Mouse (Mus musculus) lung, postnatal 14 days (tissue): ENCODE measurements at regions not wholly inside any gene's neighbourhood (a gene's known extent, or its start where the extent isn't known, plus 50 kb on each side); places are given as distances from the start of the nearest gene placed in this dataset.

ENCODE experiments used
- DNase-seq: peaks from one replicate; pipeline ENCODE4 v3.0.0; 2021

DNA sequence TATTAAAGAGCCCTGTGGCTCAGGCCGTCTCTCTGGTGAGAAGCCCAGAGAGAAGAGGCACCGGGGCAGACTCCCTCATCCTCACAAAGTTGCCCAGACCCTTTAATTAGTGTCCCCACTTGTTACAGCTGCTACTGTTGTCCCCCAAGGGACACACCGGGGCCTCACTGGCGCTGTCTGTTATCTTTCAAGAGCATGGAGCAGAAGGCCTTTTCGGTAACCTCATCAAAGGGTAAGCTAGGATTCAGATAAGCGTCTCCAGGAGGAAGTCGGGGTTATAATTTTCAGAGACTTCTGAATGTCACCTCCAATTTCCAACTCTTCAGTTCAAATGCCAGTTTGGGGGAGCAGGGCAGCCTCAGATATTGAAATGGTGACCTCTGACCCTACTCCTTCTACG, 135.3 kb downstream of the Gm4791 start:
- DNase-seq, result no peak

DNA sequence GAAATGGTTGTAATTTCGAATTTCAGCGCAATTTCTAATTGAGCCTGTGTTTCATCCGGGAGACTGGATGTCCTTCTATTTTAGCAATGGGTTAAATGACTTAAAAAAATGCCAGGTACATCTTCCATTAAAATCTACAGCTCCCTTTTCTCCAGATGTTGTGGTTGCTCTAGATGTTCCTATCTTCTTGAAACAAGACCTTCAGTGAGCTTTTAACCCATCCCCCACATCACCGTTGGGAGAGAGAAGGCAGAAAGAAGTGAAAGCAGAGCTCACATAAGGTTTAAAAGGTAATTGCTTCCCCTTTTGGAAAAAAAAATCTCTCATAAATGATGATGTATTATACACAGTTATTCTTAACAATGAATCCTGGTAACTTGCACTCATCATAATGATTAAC, 135.9 kb downstream of the Gm4791 start:
- no peak for DNase-seq

DNA sequence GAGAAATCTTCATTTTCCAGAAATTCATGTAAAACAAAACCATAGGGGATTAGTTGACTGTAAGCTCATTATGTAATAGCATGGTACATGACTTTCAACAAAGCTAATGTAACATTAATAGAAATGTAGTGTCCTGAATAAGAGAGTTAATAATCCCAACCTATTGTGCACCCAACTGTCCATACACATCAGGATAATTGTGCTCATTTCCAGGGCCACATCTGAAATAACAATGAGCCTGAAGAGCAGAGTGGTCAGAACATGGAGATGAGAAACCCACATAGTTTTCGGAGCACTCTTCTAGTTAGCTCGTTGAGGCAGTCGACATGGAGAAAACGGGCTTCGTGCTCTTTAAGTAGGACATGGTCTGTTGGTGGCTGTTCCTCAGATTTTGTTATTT, 138.1 kb downstream of the Gm4791 start:
- no peak for DNase-seq

DNA sequence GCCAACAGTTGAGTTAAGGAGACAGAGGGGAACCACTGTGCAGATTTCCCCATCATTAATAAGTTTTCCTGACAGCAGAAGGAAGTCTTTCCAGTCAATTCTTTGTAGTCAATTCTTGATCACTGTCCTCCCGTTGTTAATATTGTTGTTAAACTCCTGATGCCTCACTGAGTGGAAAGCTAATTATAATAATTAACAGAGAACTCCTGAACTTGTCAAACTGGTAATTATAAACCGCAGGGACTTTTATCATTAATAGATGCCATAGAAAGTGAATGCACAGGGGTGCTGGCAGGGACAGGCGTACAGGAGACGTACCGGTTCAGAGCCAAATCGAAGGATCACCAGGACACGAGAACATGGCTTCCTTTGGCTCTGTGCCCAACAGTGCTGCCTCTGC, 154.9 kb downstream of the Gm4791 start:
- no peak for DNase-seq

DNA sequence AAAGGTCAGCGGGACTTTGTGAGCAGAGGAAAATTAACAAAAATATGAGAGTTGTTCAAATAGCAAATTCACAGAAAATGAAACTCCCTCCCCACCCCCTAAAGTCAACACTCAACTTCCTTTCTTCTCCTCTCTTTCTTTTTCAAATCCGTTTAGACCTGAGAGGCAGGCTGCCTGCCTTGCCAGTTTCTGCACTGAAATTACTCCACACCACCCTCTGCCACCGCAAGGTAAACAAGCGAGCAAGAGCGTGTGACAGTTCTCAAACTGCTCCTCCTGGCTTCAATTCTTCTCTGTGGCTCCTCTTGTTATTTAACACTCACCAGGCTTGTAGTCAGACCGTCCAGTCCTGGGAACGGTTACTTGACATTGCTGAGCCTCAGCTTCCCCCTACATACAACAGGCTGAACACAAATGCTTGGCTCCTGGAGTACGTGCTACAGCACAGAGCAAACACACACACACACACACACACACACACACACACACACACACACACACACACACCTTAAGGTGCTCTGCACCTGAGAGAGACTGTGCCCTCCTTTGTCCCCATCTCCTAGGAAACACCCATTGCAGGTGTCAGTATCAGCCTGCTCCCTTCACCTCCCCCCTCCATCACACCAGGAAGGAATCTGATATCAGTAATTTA, 167.1 kb downstream of the Gm4791 start:
- peak; percentile 8 for DNase-seq

DNA sequence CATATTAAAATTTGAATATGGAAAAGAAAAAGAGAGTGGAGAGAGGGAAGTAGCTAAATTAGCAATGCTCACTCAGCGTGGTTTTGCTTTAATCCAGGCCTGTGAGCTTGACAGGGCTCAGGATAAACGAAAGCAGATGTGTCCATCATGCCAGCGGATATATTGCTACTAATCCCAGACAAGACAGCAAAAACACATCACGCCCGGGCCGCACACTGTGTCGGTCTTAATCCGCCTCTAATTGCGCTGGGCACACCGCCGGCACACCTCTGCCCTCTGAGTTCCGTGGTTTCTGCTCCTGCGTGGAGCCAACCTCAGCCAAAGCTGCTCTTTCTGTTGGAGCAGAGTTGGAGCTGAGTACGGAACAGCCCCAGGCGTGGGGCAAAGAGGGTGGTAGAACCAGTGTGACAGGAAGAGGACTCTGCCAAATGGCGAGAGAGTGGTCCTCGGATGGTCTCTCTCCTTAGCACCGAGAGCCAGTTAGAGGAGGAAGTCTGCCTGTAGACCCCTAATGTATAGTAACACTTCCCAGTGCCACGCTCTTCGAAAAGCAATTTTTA, 169.2 kb downstream of the Gm4791 start:
- no peak for DNase-seq

DNA sequence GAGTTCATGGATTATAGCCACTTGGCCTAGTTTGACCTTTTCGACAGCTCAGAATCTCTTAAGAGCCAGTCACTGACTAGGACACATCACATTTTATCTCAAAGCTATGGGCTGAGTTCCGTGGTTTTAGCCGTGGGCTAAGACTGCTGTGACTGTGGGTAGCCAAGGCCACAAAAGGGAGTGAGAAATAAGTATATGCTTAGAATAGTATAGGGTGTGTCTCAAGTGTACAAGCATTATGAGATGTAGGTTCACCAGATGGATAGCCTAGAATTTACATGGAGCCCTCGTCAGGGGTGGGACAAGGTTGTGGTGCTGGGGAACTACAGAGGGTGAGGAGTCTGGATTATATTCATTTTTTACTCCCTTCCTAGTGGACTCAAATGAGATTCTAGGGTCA, 177.5 kb downstream of the Gm4791 start:
- no peak for DNase-seq

DNA sequence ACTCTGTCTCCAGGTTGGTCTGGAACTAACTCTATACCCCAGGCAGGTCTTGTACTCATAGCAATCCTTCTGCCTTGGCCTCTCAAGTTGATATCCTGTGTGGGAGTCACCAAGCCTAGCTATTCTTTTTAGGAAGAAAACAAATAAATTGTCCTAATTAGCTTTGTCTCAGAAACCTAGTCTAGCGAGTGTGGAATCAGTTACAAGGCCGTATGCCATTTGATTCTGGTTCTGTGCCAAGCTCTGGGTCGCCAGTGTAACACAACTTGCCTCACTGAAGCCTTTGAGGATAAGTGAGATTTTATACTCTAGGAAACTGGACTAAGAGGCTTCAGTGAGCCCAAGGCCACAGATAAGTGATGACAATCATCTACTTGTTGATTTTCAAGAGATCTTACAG, 219.6 kb downstream of the Gm4791 start:
- DNase-seq, result no peak

DNA sequence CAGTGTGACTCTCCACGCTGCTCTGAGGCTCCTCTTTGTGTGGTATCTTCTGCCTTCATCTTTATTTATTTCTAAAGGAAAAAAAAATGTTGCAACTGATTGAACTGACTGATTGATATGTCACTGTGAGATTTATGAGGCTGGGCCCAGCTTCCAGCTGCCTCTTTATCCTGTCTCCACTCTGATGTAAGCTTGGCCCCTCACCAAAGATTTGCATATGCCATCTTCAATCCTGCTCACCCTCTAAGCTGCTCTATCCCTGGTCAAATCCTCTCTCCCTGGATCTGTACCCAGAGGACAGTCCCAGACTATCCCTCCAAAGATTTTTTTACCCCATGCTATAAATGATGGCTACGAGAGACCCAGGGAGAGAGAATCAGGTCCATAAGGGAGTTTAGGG, 225.0 kb downstream of the Gm4791 start:
- peak; percentile 3 for DNase-seq

DNA sequence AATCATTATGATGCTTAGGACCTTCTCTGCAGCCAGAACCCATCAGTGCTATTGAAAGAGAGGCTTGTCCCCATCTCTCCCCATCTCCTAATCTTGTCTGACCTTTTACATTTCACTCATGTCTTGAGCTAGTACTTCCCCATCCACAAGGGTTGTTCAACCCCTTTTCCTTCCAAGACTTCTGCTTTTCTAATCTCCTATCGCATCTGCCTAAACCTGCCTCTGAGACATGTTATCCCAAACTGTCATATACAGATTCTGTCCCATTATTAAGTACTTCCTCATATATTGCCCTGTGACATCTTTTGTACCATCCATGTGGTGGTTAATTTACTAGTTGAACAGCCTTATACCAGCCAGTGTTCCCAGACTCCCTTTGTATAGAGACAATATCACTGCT, 225.7 kb downstream of the Gm4791 start:
- DNase-seq, result no peak

DNA sequence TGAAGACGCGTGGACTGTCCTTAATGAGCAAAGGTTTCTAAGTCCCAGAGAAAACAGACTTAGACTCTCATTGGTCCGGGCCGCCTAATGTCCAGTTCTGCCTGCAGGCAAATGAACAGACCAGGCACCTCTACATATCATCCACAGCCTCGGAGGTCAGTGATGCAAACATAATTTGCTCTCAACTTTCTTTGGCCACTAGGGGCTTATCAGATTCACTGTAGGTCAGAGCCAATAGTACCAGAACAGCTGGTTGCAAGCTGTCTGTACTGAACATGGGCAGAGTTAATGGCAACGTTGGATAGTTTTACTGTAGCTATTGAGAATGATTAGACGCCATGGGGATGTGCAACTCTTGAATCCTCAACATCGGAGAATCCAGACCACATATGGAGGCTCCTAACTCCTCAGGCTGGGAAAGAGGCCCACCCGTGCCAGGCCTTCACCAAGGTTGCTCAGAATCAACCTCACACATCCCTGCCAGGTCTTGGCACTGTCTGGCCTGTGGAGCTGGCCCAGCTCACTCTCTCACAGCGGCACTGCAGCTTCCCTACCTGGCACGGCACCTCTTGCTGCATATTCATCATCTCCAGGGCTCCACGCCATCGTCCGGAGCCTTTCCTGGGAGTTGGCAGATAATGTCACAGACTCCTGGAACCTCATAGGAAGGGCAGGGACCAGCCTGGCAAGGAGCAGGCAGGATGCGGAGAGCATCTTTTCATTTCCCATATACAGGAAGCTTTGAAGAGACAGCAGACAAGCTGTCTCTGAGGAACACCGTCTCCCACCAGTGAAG, 228.1 kb downstream of the Gm4791 start:
- DNase-seq, result peak; percentile 37

DNA sequence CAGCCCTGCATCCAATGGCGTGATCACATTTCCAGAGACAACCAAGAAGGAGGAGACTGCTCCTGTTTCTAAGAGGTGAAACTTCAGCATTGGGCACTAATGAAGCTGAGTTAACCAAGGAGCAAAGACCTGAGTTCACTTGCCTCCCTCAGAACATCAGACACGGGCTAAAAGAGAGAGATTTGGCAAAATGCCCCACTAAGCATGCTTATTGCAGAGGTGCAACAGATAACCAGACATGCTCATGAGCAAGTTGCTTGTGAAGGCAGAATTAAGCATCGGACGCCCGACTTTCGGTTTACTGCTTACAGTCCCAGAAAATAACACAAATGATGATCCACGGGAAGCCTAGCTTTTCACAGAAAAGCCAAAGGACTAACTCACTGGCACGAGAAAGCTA, 228.8 kb downstream of the Gm4791 start:
- no peak for DNase-seq

DNA sequence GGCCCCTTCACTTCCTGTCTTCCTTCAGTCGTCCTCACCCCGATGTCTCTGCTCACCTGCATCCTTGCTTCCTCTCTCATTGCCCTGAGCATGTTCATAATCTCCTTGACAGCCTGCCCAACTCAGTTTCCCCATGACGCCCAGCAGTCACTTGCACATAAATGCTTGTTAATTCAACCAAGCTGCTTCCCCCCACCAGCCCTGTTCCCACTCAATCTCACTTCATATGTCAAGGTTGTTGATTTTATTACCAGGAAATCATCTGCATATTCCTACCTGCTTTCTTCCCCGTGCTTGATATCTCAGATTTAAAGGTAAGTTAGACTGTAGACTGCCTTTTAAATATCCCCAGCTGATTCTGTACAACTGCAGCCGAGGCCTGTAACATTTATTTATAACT, 230.2 kb downstream of the Gm4791 start:
- no peak for DNase-seq

DNA sequence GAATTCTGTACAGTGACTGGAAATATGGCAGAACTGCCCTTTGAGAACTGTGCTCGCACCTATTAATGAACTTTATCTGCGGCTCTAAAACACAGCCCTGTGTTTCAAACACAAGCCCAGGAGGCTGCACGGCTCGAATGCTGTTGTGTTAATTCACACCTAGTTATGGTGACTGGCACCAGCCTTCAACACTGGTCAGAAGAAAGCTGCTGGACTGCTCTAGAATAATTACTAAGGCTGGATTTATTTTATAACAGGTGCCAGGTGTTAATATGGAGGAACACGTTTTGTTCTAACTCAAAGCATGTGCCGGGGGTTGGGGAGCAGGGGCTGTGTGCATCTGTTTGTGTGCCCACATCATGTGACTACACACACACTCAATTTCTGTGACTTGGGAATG, 230.8 kb downstream of the Gm4791 start:
- no peak for DNase-seq

DNA sequence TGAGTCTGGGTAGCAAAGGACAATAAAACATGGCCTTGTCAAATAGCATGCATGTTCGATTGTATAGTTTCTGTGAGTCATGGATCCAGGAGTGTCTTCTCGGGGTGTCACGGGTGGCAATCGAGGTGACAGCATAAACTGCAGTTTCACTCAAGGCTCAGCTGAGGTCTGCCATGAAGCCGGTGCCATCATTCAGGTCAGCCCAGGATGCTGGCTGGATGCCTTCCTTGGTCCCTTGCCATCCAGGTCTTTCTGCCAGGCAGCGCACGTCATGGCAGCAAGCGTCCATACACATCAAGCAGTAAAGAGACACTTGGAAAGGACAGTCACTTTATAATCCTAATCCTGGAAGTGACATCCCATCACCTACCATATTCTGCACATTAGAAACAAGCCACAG, 242.4 kb downstream of the Gm4791 start:
- no peak for DNase-seq

DNA sequence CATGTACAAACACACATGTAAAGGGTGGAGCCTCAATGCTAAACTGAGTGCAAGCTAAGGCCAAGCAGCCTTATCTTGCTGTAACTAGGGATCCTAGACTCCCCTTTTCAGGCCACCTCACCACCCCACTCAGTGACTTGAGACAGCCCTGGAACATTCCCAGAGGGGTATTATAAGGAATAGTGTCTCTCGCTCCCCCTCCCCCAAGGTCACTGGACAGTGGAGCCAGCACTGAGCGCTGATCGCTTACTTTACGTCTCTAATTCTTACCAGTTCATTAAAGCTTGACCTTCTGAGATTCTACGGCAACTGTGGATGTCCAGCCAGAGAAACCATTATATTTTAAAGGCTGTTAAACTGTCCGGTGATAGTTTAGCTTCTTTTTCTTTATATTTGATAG, 243.5 kb downstream of the Gm4791 start:
- DNase-seq, result no peak

DNA sequence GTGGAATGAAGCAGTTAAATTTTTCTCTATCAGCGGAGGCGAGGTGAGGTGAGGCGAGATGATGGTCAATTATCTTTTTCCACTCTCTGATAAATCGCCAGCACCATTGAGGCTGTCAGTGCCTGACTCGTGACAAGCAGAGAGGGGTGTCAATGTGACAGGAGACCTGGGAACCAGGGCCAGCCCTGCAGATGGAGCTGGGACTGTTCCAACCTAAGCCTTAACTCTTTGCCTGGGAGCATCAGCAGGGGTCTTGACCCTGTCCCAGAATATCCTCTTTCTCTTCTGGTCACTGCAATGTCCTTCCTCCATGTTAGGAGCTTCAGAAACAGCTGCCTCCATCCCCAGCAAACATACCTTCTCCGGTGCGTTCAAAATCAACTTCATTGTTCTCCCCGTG, 244.0 kb downstream of the Gm4791 start:
- DNase-seq, result no peak

DNA sequence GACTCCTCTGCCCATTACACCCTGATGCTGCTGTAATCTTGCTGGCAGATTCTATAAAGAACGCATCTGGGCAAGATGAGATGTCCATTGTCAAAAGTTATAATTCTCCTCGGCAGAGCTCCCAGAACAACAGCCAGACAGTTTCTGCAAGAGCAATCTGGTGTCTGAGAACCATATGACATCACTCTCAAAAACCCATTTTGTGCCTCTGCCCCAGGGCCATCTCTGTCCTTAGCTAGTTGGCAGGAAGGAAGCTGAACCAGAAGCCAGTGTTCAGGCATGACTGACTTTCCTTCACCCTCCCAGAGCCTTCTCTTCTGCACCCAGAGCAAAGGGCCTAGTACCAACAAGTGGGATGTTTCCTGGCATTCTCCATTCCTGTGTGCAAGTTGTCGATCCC, 250.5 kb downstream of the Gm4791 start:
- no peak for DNase-seq

DNA sequence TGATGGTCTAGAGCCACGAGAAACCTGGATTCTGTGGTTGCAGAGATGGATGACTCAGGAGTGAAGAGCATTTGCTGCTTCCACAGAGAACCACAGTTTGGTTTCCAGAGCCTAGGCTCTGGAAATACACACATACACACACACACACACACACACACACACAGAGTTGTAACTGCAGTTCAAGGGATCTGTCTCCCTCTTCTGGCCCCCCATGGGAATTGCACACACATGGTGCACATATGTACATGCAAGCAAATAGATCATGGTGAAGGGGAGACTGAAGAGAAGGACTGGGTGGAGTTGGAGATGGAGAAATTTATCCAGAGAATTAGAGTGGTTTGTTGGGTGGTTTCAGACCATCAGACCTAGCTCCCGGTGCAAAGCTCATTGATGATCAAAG, 252.6 kb downstream of the Gm4791 start:
- no peak for DNase-seq

DNA sequence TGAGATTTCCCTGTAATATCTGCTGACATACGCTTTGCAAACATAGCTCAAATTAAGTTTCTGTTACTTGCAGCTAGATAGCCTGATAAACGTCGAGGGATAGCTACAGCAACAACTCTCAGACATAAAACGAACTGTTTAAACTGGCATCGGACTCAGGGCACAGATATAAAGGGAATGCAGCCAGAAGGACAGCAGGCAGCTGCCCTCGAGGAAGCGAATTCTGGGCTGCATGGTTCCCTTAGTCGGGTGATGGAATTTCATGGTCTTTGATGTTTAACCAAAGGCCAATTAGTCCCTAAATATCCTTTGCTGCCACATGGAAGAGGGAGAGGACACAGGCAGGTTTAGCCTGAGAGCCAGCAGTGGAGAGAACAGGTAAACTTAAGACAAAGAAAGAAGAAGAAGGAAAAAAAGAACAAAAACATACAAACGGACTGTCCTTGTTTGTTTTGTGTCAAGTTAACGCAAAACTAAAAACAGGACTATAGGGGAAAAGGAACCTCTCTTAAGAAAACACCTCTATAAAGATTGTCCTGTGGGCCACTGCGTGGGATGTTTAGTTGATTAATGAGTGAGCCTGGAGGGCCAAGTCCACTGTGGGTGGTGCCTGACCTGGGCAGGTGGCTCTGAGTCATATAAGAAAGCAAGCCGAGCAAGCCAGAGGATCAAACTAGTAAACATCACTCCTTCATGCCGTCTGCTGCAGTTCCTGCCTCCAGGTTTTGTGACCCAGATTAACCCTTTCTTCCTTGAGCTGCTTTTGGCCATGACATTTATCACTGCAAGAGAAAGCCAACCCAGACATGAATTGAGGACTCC, 255.5 kb downstream of the Gm4791 start:
- DNase-seq, result no peak

DNA sequence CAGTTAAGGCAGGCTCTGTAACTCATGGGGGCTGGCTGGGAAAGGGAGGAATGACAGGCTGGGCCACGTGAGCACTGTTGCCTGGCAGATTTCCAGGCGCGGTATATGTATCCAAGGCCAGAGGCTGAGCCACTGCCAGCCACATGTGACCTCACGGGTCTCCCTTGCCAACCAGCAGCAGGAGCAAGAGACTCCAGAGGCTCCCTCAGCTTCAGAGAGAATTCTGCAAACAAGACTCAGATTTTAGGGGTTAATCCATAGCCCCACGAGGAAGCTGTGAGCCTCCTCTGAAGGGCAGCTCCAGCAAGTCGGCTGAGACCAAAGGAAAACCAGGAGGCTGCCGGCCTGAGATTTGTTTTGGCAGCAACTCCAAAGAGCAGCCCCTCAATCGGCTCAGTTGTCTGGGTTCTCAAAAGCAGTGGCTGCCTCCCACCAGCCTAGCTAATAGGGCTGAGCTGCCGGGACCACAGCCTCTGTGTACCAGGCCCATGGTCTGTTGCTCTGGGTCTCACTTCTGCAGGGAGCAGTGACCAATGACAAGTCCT, 264.0 kb upstream of the Cadm1 start:
- DNase-seq, result peak; percentile 50

DNA sequence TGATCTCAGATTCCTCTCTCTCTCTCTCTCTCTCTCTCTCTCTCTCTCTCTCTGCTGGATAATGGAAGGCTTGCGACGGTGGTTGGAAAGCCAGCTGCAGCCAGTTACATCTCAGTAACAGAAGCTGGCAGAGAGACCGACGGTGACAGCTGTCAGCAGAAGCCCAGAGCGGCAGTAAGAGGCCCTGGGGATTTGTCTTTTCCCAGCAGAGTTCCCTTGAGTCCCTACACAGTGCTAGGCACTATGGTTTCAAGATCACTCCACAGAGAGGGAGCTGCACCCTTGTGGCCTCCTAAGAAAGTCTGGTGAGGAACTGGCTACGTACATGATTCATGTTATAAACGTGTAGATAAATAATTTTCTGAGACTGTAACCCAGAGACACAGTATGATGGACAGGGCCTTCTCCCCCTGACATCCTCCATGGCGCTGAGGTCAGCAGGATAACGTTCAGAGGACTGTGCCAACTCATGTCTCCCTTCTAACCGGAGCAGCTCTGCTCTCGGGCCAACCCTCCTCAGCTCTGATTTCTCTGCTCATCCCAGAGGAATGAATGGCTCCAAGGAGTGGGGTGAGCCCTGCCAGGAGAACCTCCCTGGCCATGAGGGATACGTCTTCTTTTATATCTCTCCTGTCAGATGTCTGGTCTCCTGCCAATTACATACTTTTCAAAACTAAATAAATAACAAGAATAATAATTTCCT, 253.5 kb upstream of the Cadm1 start:
- DNase-seq, result peak; percentile 35

DNA sequence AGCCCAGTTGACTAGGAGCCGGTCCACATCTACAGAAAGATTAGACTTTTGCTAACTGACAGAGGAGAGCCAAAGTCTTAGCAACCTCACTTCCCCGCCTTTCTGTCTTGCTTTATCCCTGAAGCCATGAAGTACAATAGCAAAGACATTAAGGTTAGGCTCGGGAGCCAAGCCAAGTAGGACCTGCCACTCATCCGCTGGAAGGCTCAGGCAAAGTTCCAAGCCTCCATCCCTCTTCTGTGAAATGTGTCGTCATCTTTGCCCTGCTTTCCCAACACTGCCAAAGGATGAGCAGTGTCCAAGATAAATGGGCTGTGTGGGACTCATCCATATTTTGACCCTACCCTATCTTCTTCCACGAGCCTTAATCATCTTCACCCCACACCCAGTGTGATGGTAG, 250.6 kb upstream of the Cadm1 start:
- peak; percentile 39 for DNase-seq
